Mouse (Mus musculus) G1E (cell line): ENCODE results near the gene Arhgef7. TPM values are rescaled to one million over a fixed set of nuclear protein-coding genes. Genes with fewer than 3 reads are reported as not detected.
A peak's percentile ranks its signal among the peaks of the same experiment; 100 is the strongest.

Experiments
- ATAC-seq: 2 replicates; pipeline ENCODE4 v1.8.0; 2016; ENCODE audit warnings: mild to moderate bottlenecking; ENCODE audit not compliant: insufficient number of reproducible peaks, poor library complexity, low FRiP score, severe bottlenecking; ENCODE audit errors: extremely low read depth
- DNase-seq: peaks from one replicate; pipeline ENCODE4 v3.0.0; 2012; ENCODE audit warnings: low spot score
- H3K27me3 ChIP-seq: 2 replicates; pipeline ENCODE4 v1.6.1; 2012; ENCODE audit warnings: mild to moderate bottlenecking, low read length, inconsistent platforms; ENCODE audit not compliant: insufficient read depth
- H3K36me3 ChIP-seq: replicated peaks from 2 replicates; pipeline ENCODE3; 2012; ENCODE audit warnings: mild to moderate bottlenecking, inconsistent platforms
- H3K4me1 ChIP-seq: 2 replicates; pipeline ENCODE4 v1.6.1; 2012; ENCODE audit warnings: low read depth, low read length, inconsistent platforms, mixed read lengths; ENCODE audit not compliant: insufficient read depth
- H3K4me3 ChIP-seq: 2 replicates; pipeline ENCODE4 v1.5.1; 2012; ENCODE audit warnings: low read depth, mild to moderate bottlenecking, inconsistent platforms, low read length, moderate library complexity, mixed read lengths
- H3K9me3 ChIP-seq: replicated peaks from 2 replicates; pipeline ENCODE4 v1.6.1; 2012; ENCODE audit warnings: inconsistent platforms
- CTCF ChIP-seq: IDR thresholded peaks from 2 replicates; pipeline ENCODE4 v1.5.1; 2012; ENCODE audit warnings: low read depth, low read length, inconsistent platforms, mixed read lengths
- GATA1 ChIP-seq: IDR thresholded peaks from 2 replicates; pipeline ENCODE4 v1.6.1; 2012; ENCODE audit warnings: borderline replicate concordance, low read length, inconsistent platforms, mixed read lengths
- GATA2 ChIP-seq: IDR thresholded peaks from 2 replicates; pipeline ENCODE4 v1.6.1; 2012; ENCODE audit warnings: low read depth, low read length, inconsistent platforms, borderline replicate concordance
- POLR2AphosphoS5 ChIP-seq: IDR thresholded peaks from 2 replicates; pipeline ENCODE4 v1.6.1; 2012; ENCODE audit warnings: low read depth, low read length, inconsistent platforms; ENCODE audit not compliant: insufficient replicate concordance
- TAL1 ChIP-seq: conservative IDR thresholded peaks from 2 replicates; pipeline ENCODE4 v1.6.1; 2012; ENCODE audit warnings: low read depth, low read length, inconsistent platforms, mixed read lengths
- polyA plus RNA-seq: library from polyadenylated mRNA; stranded (reverse); fragments of >175 nt; gene quantifications from 2 replicates; pipeline ENCODE4 v1.2.3, GENCODE M21; 2012
- total RNA-seq, 2 experiments: library from RNA; stranded (forward) in 1 of 2; stranded (reverse) in 1 of 2; fragments of 200-1000 nt in 1 of 2; fragments of >200 nt in 1 of 2; fragmentation: Nextera tagmentation in 1 of 2; gene quantifications; 2 replicates each; pipeline ENCODE4 v1.2.3; 2014 to 2017

Gene Arhgef7
- total and polyA plus RNA-seq, 3 experiments: 14.7 to 27.8 (median 23.8) TPM

- TF ChIP-seq POLR2AphosphoS5 (no peak), GATA1 (no peak), GATA2 (no peak), TAL1 (no peak), CTCF (no peak)
- Histone ChIP-seq H3K4me1 (peaks cover 42% of the 10 kb centered on the region), H3K4me3 (no peak overlapping the region), H3K36me3 (peaks cover 96% of the 10 kb centered on the region), H3K9me3 (no peaks in the 10 kb centered on the region), H3K27me3 (no peaks in the 10 kb centered on the region)
- ATAC-seq (no peak), DNase-seq (no peak)
Measured at GRCm38 (mm10) chr8:11770001-11770400, 42.5 kb downstream of the Arhgef7 start.

DNA sequence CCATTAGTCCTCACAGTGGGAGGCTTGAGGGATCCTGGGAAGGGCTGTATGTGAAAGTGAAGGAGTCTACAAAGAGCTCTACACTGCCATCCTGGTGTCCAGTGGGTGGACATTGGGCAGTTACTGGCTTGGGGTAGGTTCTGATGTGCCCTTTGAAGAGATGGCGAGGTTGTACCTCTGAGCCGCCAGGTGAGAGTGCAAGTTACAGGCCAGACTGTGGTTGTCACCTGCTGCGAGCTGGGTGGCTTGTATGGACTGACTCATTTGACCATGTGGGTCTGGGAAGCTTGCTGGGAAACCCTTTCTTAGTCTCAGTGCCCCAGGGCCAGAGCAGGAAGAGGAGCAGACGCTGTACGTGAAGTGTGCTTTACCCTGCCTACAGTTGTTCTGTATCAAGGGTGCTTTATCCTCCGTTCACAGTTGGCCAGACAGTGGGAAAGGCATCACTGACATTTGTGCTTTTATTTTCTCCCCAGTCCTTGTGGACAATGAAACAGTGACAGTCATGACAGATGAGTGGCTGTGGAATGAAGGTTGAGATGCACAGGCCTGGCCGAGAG is 43.1 kb downstream of the Arhgef7 start:
- DNase-seq (no peak), ATAC-seq (no peak)
- TF ChIP-seq TAL1 (no peak), GATA1 (no peak), CTCF (no peak), POLR2AphosphoS5 (no peak), GATA2 (no peak)
- no peaks in the 10 kb centered on the region for H3K9me3 ChIP-seq
- no peaks in the 10 kb centered on the region for H3K27me3 ChIP-seq
- H3K4me1 ChIP-seq: peaks cover 48% of the 10 kb centered on the region
- no peak overlapping the region for H3K4me3 ChIP-seq
- H3K36me3 ChIP-seq: peaks cover 94% of the 10 kb centered on the region

DNA sequence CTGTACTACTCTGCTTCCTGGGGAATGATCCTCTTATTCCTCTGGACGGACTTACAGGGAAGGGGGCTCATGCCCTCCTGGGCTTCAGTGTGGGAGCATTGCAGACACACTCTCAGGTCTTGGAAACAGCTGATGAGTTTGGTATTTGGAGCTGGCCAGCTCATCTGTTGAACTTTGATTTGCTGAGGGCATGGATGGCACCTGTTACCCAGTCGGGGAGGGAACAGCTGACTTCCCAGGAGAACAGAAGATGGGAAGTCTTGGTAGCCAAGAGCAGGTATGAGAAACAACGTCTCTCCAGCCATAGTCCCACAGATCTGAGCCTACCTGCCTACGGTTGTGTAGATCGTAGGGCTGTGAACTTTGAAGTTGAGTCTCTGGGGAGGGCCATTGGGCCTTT is 44.1 kb downstream of the Arhgef7 start:
- no peak for TF ChIP-seq CTCF
- Histone ChIP-seq H3K4me1 (peaks cover 58% of the 10 kb centered on the region), H3K4me3 (no peak overlapping the region), H3K9me3 (no peaks in the 10 kb centered on the region), H3K36me3 (peaks cover 85% of the 10 kb centered on the region), H3K27me3 (no peaks in the 10 kb centered on the region)
- DNase-seq: no peak
- ATAC-seq: no peak

DNA sequence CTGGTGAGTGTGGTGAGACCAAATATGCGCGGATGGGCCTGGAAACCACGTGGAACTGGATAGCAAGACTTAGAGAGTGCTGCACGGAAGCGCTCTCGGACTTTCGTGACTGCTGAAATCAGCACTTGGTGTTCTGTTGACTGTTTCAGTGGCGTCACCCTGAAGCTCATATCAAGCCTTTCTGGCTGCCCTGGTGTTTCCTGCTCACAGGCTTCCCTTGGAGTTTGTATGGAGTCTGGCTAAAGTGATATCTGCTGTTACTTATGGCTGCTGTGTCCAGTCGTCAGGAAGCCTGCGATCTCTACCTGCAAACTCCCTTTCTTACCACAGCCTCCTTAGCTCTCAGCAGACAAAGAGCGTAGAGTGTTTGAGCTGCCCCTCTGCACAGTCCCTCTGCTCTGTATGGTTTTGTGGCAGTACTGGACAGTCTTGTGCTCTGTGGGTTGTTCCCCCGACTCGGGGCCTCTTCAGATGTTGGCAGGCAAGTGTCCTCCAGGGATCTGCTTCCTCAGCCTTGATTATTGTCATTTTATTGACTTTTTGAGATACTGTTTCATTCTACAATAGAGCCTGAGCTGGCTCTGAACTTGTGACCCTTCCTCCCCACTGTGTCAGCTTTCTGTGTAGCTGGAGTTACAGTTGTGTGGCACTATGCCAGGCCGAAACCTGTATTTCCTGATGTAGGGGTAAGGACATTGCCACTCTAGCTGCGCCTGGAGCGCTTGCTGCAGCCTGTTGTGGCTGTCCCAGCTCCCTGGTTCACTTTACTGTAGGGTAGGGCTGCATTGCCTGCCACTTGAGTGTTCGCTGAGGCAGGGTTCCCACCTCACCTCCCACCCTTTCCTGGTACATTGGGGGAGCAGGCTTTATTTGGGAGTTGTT is 46.9 kb downstream of the Arhgef7 start:
- Histone ChIP-seq H3K4me3 (no peak overlapping the region; the same call in 1 of the 2 replicates), H3K9me3 (no peaks in the 10 kb centered on the region), H3K27me3 (no peaks in the 10 kb centered on the region), H3K4me1 (peaks cover 70% of the 10 kb centered on the region), H3K36me3 (peaks cover 82% of the 10 kb centered on the region)
- no peak for DNase-seq
- no peak for ATAC-seq
- no peak for TF ChIP-seq CTCF
- no peak for TF ChIP-seq TAL1
- TF ChIP-seq GATA2: no peak
- TF ChIP-seq POLR2AphosphoS5: no peak
- TF ChIP-seq GATA1: no peak

DNA sequence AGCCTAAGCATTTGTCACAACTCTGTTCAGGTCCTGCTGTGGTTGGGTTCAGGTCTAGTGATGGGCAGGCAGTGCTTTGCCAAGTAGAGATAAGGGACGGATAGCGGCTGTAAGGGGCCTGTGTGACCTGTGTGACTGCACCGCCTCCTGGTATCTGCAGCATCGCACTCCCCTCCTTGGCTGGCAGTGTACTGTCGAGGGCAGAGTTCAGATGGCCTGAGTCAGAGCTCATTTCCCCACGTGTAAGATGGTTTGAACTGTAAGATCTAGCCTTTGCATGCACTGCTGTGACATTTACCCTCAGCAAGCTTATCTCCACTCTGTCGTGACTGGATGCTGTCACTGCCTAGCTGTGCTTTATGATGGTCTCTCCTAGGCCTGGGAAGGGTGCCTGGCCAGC is 48.4 kb downstream of the Arhgef7 start:
- ATAC-seq: peak; percentile 95
- peaks cover 82% of the 10 kb centered on the region for H3K36me3 ChIP-seq
- DNase-seq: peak; percentile 70
- peak overlapping the region; percentile 53 for H3K4me3 ChIP-seq
- H3K9me3 ChIP-seq: no peaks in the 10 kb centered on the region
- TF ChIP-seq POLR2AphosphoS5: no peak
- no peak for TF ChIP-seq GATA1
- no peak for TF ChIP-seq CTCF
- TF ChIP-seq TAL1: peak; percentile 68
- no peaks in the 10 kb centered on the region for H3K27me3 ChIP-seq
- peaks cover 75% of the 10 kb centered on the region for H3K4me1 ChIP-seq

GRCm38 (mm10) chr8:11776451-11777180 is 49.1 kb downstream of the Arhgef7 start:
- no peaks in the 10 kb centered on the region for H3K9me3 ChIP-seq
- peaks cover 72% of the 10 kb centered on the region for H3K4me1 ChIP-seq
- DNase-seq: no peak
- H3K27me3 ChIP-seq: no peaks in the 10 kb centered on the region
- ATAC-seq: no peak
- TF ChIP-seq GATA2 (no peak), TAL1 (no peak), GATA1 (no peak)
- H3K36me3 ChIP-seq: peaks cover 83% of the 10 kb centered on the region
- no peak overlapping the region for H3K4me3 ChIP-seq
